Mouse (Mus musculus) B cell, adult 62 days (primary cell): ENCODE measurements around the gene Vmn1r17. TPM values are rescaled to one million over a fixed set of nuclear protein-coding genes. Genes with fewer than 3 reads are reported as not detected.

Experiments used
- total RNA-seq: library from RNA; stranded (reverse); gene quantifications from 4 replicates; pipeline ENCODE4 v1.2.4, GENCODE M21; 2023

Vmn1r17 gene
- not detected in 4 replicates for total RNA-seq

GRCm38 (mm10) chr6:57363627-57364026, at the start of gene Vmn1r17:
Gene Vmn1r17 (minus strand): TSS chr6:57363727.

GRCm38 (mm10) chr6:57403480-57403879, 40.0 kb upstream of the Vmn1r17 start, which contains the start of gene Vmn1r19:
Gene Vmn1r19 (plus strand): TSS chr6:57403780.

DNA sequence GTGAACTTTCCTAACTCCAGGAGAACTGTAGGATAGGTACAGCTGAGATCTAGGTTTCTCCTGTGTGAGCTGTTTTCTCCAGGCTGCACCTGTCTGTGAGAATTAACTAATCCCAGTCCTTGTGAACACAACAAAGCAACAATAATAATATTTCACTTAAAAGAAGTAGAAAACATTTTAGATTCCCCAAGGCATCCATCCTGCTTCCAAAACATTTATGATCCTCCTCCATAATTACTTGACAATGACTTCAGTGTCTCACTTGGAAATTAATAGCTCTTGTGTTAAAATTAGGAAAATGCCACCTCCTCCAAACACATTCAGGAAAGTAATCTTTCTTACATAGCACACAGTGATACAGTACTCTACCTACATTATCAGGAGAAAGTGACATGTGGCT, 32.2 kb upstream of the Vmn1r17 start, which contains the start of gene Vmn1r18:
Gene Vmn1r18, minus strand, starts transcription at position 101 of the 400 bp plus-strand sequence.

DNA sequence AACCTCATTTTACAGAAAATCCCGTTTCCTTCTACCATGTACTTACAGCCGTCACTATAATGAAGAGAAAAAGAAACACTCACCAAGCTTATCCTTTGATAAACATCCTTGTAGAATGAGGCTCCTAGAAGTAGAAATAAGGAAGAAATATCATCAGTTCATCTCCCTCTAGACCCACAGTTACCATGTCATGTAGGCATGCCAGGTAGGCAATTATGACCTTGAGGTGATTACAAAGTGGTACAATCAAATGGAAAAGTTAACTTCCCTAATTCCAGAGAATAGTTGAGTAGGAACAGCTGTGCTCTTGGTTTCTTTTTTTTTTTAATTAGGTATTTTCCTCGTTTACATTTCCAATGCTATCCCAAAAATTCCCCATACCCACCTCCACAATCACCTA, 34.1 kb downstream of the Vmn1r17 start, which contains the start of gene Vmn1r16:
Gene Vmn1r16, minus strand, starts transcription at position 101 of the 400 bp plus-strand sequence.

Other genes with a start within 250 kb of the Vmn1r17 start
- gene Vmn1r11, start 230.3 kb downstream of the Vmn1r17 start, total RNA-seq = not detected in 4 replicates
- gene Vmn1r12, start 206.8 kb downstream of the Vmn1r17 start, total RNA-seq = not detected in 4 replicates
- gene Vmn1r13, start 160.4 kb downstream of the Vmn1r17 start, total RNA-seq = not detected in 4 replicates
- not detected in 4 replicates for gene Vmn1r14, start 132.0 kb downstream of the Vmn1r17 start, total RNA-seq
- not detected in 4 replicates for gene Vmn1r15, start 105.8 kb downstream of the Vmn1r17 start, total RNA-seq
- not detected in 4 replicates for gene Vmn1r16, start 34.2 kb downstream of the Vmn1r17 start, total RNA-seq
- not detected in 4 replicates for gene Vmn1r18, start 32.1 kb upstream of the Vmn1r17 start, total RNA-seq
- not detected in 4 replicates for gene Vmn1r19, start 40.1 kb upstream of the Vmn1r17 start, total RNA-seq
- not detected in 4 replicates for gene Vmn1r20, start 65.2 kb upstream of the Vmn1r17 start, total RNA-seq
- 28.5 to 40.6 TPM (median 31.8 TPM) in 4 replicates for gene Ppm1k, start 171.7 kb upstream of the Vmn1r17 start, total RNA-seq
- gene Herc6, start 217.3 kb upstream of the Vmn1r17 start, total RNA-seq = 20.4 to 36.7 TPM (median 24.4 TPM) in 4 replicates